Mouse (Mus musculus) CD4-positive naive resting alpha-beta T cell, adult 76 days (primary cell): Measurements from ENCODE around the gene Ankrd61. TPM values are rescaled to one million over a fixed set of nuclear protein-coding genes. Genes with fewer than 3 reads are reported as not detected.

Experiments
- total RNA-seq: library from RNA; stranded (reverse); gene quantifications from one replicate; pipeline ENCODE4 v1.2.4, GENCODE M21; 2023

The Ankrd61 gene
- total RNA-seq, result 0.32 TPM

DNA sequence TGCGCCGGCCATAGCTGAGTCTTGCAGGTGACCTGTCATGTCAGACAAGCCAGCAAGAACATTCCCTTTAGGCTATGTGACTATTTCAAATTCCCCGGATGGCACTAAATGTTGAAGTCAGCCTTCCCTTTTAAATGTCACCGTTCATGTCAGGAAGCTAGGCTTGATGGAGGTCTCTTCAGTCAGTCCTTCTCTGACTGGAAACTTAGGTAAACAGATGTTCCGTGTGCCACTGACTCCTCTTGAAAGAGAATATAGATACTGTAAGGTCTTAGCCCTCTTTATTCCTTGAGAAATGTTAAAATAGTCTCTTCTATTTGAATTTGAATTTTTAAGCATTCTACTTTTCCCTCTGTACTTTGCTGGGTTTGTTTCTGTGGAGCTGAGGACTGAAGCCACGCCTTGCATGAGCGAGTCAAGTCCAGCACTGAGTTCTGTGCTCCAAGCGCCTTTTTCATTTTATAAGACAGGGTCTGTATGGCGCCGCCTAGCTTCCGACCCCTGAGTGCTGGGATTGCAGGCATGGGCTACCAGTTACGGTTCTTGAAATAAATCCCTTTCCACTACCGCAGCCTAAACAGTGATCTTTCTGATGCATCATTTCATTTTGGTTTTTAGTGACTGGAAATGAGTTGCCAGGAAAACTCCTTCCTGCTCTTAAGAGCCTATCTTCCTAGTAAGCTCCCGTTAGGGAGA, at the start of gene Ankrd61:
Gene Ankrd61 (minus strand): TSS at position 51 of the 696 bp plus-strand sequence.

DNA sequence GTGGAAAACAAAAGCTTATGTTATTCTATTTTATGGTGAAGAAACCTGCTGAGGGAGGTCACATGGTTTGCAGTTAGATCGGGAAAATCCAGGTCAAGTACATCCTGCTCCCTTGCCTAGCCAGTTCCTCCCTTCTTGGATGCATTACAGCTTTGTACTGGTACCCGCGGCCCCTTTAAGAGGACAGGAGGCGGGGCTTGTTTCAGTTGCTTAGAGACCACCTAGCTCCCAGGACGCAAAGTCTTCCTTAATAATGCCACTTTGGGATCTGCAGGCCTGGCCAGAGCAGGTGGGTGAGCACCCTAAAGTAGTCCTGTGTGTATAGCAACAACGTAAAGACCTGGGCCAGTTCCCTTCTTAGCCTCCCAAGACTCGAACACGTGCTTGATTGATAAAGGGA, 35.3 kb upstream of the Ankrd61 start, which contains the start of gene Rsph10b:
Gene Rsph10b (plus strand): TSS at position 205 of the 400 bp plus-strand sequence.

DNA sequence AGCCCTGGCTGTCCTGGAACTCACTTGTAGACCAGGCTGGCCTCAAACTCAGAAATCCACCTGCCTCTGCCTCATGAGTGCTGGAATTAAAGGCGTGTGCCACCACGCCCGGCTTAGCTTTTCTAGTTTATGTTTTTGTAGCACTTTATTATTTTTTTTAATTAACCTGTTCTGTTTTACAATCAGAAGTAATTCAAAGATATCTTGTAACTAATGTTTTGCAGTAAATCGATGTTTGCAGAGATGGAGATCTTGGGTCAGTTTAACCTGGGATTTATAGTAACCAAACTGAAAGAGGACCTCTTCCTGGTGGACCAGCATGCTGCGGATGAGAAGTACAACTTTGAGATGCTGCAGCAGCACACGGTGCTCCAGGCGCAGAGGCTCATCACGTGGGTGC, 30.4 kb upstream of the Ankrd61 start, which contains the start of gene Gm42421:
Gene Gm42421 (plus strand): TSS at position 301 of the 400 bp plus-strand sequence.

DNA sequence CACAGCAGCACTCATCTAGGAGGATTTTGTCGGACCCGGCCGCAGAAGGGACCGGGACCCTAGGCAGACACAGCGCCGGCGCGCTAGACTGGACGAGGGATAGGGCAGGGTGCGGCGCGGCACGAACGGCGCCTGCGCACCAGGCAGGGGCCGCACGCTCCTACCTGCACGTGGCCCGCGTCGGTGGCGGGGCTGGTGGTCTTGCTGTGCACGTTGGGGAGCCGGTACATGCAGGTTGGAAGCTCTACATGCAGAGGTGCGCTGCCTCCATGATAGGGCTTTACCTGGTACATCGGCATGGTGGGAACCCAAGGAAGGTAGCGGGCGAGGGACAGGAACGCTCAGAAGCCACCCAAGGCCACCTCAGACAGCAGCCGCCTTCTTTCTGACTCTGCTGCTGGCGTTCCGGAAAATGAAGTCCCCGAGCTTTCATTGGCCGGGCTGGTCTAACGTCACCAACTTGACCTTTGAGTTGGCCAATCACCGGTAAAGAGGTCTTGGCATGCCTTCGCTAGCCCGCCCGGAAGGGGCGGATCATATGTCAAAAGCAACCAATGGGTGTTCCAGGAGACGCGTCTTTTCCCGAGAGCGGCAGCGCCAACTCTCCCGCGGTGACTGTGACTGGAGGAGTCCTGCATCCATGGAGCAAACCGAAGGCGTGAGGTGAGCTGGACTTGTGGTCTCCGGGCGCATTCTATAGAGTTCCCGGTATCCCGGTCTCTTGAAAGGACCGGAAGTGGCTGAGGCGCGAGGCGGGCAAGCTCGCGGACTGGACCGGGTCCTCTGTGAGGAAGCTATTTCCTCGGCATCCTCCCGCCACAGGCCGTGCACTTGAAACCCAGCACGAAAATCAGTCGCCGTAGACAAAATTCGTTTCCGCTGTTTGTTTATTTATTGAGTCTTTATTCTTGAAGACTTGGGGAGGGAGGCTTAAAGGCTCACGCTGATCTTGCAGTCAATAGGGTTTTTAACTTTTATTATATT, 12.2 kb upstream of the Ankrd61 start, which contains the start of the genes Aimp2 and Pms2:
Gene Aimp2 (minus strand): TSS at position 431 of the 984 bp plus-strand sequence.
Gene Pms2 (plus strand): TSS at position 548 of the 984 bp plus-strand sequence.

Other genes starting within 250 kb of the Ankrd61 start
- 38.0 TPM for gene Usp42, start 165.4 kb downstream of the Ankrd61 start, total RNA-seq
- gene Eif2ak1, start 79.9 kb downstream of the Ankrd61 start, total RNA-seq, result 41.9 TPM
- gene Aimp2, start 12.2 kb upstream of the Ankrd61 start, total RNA-seq, result 20.6 TPM
- 36.9 TPM for gene Pms2, start 12.3 kb upstream of the Ankrd61 start, total RNA-seq
- gene Gm42421, start 30.5 kb upstream of the Ankrd61 start, total RNA-seq, result 3.1 TPM
- gene Rsph10b, start 35.4 kb upstream of the Ankrd61 start, total RNA-seq, result 0.38 TPM
- 80.4 TPM for gene Ccz1, start 117.2 kb upstream of the Ankrd61 start, total RNA-seq
- not detected for gene Ocm, start 129.0 kb upstream of the Ankrd61 start, total RNA-seq
- gene Lmtk2, start 202.8 kb upstream of the Ankrd61 start, total RNA-seq, result 35.8 TPM